Mouse (Mus musculus): ENCODE measurements at regions not wholly inside any gene's neighbourhood (a gene's known extent, or its start where the extent isn't known, plus 50 kb on each side); places are given as distances from the start of the nearest gene placed in this dataset.

GRCm38 (mm10) chr16:76782656-76783055 is 230.8 kb upstream of the Usp25 start:
- Histone ChIP-seq H3K27ac (ENCODE audit: insufficient read depth, low read depth, low read length) (no peak overlapping the region), H3K36me3 (ENCODE audit: control insufficient read depth, insufficient read depth, low read length) (no peaks in the 10 kb centered on the region), H3K4me3 (ENCODE audit: low read depth, low read length) (no peak overlapping the region), H3K4me1 (ENCODE audit: control insufficient read depth, insufficient read depth, insufficient read length, low read length) (no peaks in the 10 kb centered on the region), H3K27me3 (ENCODE audit: control insufficient read depth, insufficient read depth, low read length) (no peaks in the 10 kb centered on the region)
- TF ChIP-seq CTCF (IDR thresholded peaks at IDR 0.05; ENCODE audit: extremely low read depth, insufficient read length, insufficient replicate concordance, low read depth, low read length) (no peak), POLR2A (IDR thresholded peaks at IDR 0.05; ENCODE audit: low read depth, low read length) (no peak)
- WGBS, result 77% methylated on average over 5 of the region's 5 CpGs

GRCm38 (mm10) chr16:76775790-76776189 is 237.7 kb upstream of the Usp25 start:
- Histone ChIP-seq H3K36me3 (ENCODE audit: control insufficient read depth, insufficient read depth, low read length) (no peaks in the 10 kb centered on the region), H3K27me3 (ENCODE audit: control insufficient read depth, insufficient read depth, low read length) (no peaks in the 10 kb centered on the region), H3K27ac (ENCODE audit: insufficient read depth, low read depth, low read length) (no peak overlapping the region), H3K4me3 (ENCODE audit: low read depth, low read length) (no peak overlapping the region), H3K4me1 (ENCODE audit: control insufficient read depth, insufficient read depth, insufficient read length, low read length) (no peaks in the 10 kb centered on the region)
- TF ChIP-seq CTCF (IDR thresholded peaks at IDR 0.05; ENCODE audit: extremely low read depth, insufficient read length, insufficient replicate concordance, low read depth, low read length), result no peak
- no peak for TF ChIP-seq POLR2A (IDR thresholded peaks at IDR 0.05; ENCODE audit: low read depth, low read length)
- WGBS, result 83% methylated on average over 2 of the region's 2 CpGs

DNA sequence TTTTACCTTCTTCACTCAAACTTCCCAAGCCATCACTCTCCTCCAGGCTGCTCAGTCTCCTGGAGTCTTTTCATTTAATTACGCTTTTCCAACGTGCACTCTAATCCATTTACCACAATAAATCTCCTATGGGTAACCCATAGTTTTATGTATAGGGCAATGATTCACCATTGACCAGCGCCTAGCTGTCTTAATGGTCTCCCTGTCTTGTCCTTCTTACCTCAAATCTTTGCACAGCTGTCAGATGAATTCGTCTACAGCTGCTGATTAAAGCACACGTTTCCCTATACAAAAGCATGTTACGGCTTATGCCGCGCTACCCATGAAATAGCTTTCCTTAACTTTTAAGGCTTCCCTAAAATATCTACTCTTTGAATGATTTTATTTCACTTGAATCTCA is 239.5 kb upstream of the Usp25 start:
- 84% methylated on average over 8 of the region's 8 CpGs for WGBS
- no peak overlapping the region for H3K4me3 ChIP-seq (ENCODE audit: low read depth, low read length)
- no peaks in the 10 kb centered on the region for H3K27me3 ChIP-seq (ENCODE audit: control insufficient read depth, insufficient read depth, low read length)
- no peak overlapping the region for H3K27ac ChIP-seq (ENCODE audit: insufficient read depth, low read depth, low read length)
- no peaks in the 10 kb centered on the region for H3K36me3 ChIP-seq (ENCODE audit: control insufficient read depth, insufficient read depth, low read length)
- TF ChIP-seq CTCF (IDR thresholded peaks at IDR 0.05; ENCODE audit: extremely low read depth, insufficient read length, insufficient replicate concordance, low read depth, low read length) (no peak), POLR2A (IDR thresholded peaks at IDR 0.05; ENCODE audit: low read depth, low read length) (no peak)
- no peaks in the 10 kb centered on the region for H3K4me1 ChIP-seq (ENCODE audit: control insufficient read depth, insufficient read depth, insufficient read length, low read length)

GRCm38 (mm10) chr16:76773466-76773865 is 240.0 kb upstream of the Usp25 start:
- H3K36me3 ChIP-seq (ENCODE audit: control insufficient read depth, insufficient read depth, low read length), result no peaks in the 10 kb centered on the region
- no peak for TF ChIP-seq CTCF (IDR thresholded peaks at IDR 0.05; ENCODE audit: extremely low read depth, insufficient read length, insufficient replicate concordance, low read depth, low read length)
- TF ChIP-seq POLR2A (IDR thresholded peaks at IDR 0.05; ENCODE audit: low read depth, low read length), result no peak
- H3K27me3 ChIP-seq (ENCODE audit: control insufficient read depth, insufficient read depth, low read length), result no peaks in the 10 kb centered on the region
- no peak overlapping the region for H3K4me3 ChIP-seq (ENCODE audit: low read depth, low read length)
- H3K4me1 ChIP-seq (ENCODE audit: control insufficient read depth, insufficient read depth, insufficient read length, low read length), result no peaks in the 10 kb centered on the region
- H3K27ac ChIP-seq (ENCODE audit: insufficient read depth, low read depth, low read length), result no peak overlapping the region

DNA sequence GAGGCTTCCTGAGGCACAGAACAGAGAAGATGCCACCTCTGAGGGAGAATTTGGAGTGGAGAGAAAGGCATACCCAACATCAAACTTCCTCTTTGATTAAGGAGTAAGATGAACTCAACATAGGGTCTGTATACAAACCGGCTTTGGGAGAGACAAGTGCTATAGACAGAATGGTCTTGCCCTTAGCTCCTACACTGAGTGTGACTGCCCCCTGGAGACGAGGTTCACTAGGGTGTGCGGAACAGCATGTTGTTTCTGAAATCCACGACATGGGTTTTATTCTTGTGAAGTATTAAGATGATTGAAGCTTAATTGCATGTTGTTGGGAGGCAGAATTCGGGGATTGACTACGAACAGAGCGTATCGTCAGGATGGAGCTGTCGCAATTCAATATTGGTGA is 244.9 kb upstream of the Usp25 start:
- H3K27me3 ChIP-seq (ENCODE audit: control insufficient read depth, insufficient read depth, low read length), result no peaks in the 10 kb centered on the region
- no peaks in the 10 kb centered on the region for H3K36me3 ChIP-seq (ENCODE audit: control insufficient read depth, insufficient read depth, low read length)
- H3K4me1 ChIP-seq (ENCODE audit: control insufficient read depth, insufficient read depth, insufficient read length, low read length), result no peaks in the 10 kb centered on the region
- no peak overlapping the region for H3K27ac ChIP-seq (ENCODE audit: insufficient read depth, low read depth, low read length)
- no peak overlapping the region for H3K4me3 ChIP-seq (ENCODE audit: low read depth, low read length)
- TF ChIP-seq CTCF (IDR thresholded peaks at IDR 0.05; ENCODE audit: extremely low read depth, insufficient read length, insufficient replicate concordance, low read depth, low read length) (peak; percentile 40; the same call in 1 of the 2 replicates), POLR2A (IDR thresholded peaks at IDR 0.05; ENCODE audit: low read depth, low read length) (no peak)
- WGBS, result 71% methylated on average over 9 of the region's 9 CpGs

- Histone ChIP-seq H3K4me1 (ENCODE audit: control insufficient read depth, insufficient read depth, insufficient read length, low read length) (no peaks in the 10 kb centered on the region), H3K36me3 (ENCODE audit: control insufficient read depth, insufficient read depth, low read length) (no peaks in the 10 kb centered on the region), H3K27ac (ENCODE audit: insufficient read depth, low read depth, low read length) (no peak overlapping the region), H3K4me3 (ENCODE audit: low read depth, low read length) (no peak overlapping the region), H3K27me3 (ENCODE audit: control insufficient read depth, insufficient read depth, low read length) (no peaks in the 10 kb centered on the region)
- WGBS, result 58% methylated on average over 3 of the region's 3 CpGs
- TF ChIP-seq CTCF (IDR thresholded peaks at IDR 0.05; ENCODE audit: extremely low read depth, insufficient read length, insufficient replicate concordance, low read depth, low read length), result no peak
These were observed 246.9 kb upstream of the Usp25 start for GRCm38 (mm10) chr16:76766636-76767035.

DNA sequence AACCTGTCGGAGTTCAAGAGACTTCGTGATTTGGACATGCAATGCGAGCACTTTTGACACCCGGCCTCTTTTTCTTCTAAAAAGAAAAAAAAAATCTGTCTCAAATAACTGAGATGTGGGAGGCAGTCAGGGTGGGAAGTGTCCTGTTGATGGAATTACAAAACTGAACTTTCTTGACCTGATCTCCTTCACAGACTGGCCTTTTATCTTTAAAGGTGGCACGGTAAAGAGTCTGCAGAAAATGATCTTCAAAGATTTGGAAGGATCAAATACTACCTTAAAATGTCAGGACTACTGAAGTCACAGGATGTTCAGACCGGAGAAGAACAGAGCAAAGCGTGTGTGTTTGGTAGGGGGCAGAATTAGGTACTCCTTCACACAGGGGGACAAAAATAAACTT is 248.0 kb upstream of the Usp25 start:
- Histone ChIP-seq H3K4me3 (ENCODE audit: low read depth, low read length) (no peak overlapping the region), H3K4me1 (ENCODE audit: control insufficient read depth, insufficient read depth, insufficient read length, low read length) (no peaks in the 10 kb centered on the region), H3K36me3 (ENCODE audit: control insufficient read depth, insufficient read depth, low read length) (no peaks in the 10 kb centered on the region), H3K27ac (ENCODE audit: insufficient read depth, low read depth, low read length) (no peak overlapping the region), H3K27me3 (ENCODE audit: control insufficient read depth, insufficient read depth, low read length) (no peaks in the 10 kb centered on the region)
- WGBS, result 73% methylated on average over 7 of the region's 7 CpGs
- no peak for TF ChIP-seq CTCF (IDR thresholded peaks at IDR 0.05; ENCODE audit: extremely low read depth, insufficient read length, insufficient replicate concordance, low read depth, low read length)
- TF ChIP-seq POLR2A (IDR thresholded peaks at IDR 0.05; ENCODE audit: low read depth, low read length), result no peak

- no peak overlapping the region for H3K27ac ChIP-seq (ENCODE audit: insufficient read depth, low read depth, low read length)
- no peaks in the 10 kb centered on the region for H3K4me1 ChIP-seq (ENCODE audit: control insufficient read depth, insufficient read depth, insufficient read length, low read length)
- no peaks in the 10 kb centered on the region for H3K27me3 ChIP-seq (ENCODE audit: control insufficient read depth, insufficient read depth, low read length)
- TF ChIP-seq CTCF (IDR thresholded peaks at IDR 0.05; ENCODE audit: extremely low read depth, insufficient read length, insufficient replicate concordance, low read depth, low read length), result no peak
- TF ChIP-seq POLR2A (IDR thresholded peaks at IDR 0.05; ENCODE audit: low read depth, low read length), result no peak
- no peaks in the 10 kb centered on the region for H3K36me3 ChIP-seq (ENCODE audit: control insufficient read depth, insufficient read depth, low read length)
- no peak overlapping the region for H3K4me3 ChIP-seq (ENCODE audit: low read depth, low read length)
- WGBS, result 69% methylated on average over 5 of the region's 5 CpGs
These were observed 248.5 kb upstream of the Usp25 start for GRCm38 (mm10) chr16:76764994-76765393.
